Mouse (Mus musculus): ENCODE results near the gene Pimreg.

- TF ChIP-seq CTCF (IDR thresholded peaks at IDR 0.05; ENCODE audit: insufficient read depth, low read depth, low read length): no peak
- TF ChIP-seq POLR2A (IDR thresholded peaks at IDR 0.05; ENCODE audit: insufficient read depth, low read depth, low read length): no peak
These were observed 26.2 kb downstream of the Pimreg start for GRCm38 (mm10) chr11:72068026-72068425.

Data from olfactory bulb, adult 2 months (tissue).